Mouse (Mus musculus) intestine, embryonic 15.5 days (tissue): ENCODE data around the gene Ptprf. TPM values are rescaled to one million over a fixed set of nuclear protein-coding genes. Genes with fewer than 3 reads are reported as not detected.

Source experiments
- ATAC-seq: fragments of 200-750 bp; cut with Nextera tagmentation; 2 replicates; pipeline ENCODE4 v1.8.0; 2017; ENCODE audit warnings: moderate TSS enrichment, moderate library complexity
- H3K27ac ChIP-seq: fragments of 300-500 bp; sonication (generic); 2 replicates; pipeline ENCODE4 v1.5.1; 2015; ENCODE audit warnings: mild to moderate bottlenecking, inconsistent platforms
- H3K27me3 ChIP-seq: fragments of 300-500 bp; sonication (generic); replicated peaks from 2 replicates; pipeline ENCODE4 v1.6.1; 2015; ENCODE audit warnings: inconsistent platforms
- H3K36me3 ChIP-seq: fragments of 300-500 bp; sonication (generic); 2 replicates; pipeline ENCODE4 v1.6.1; 2015; ENCODE audit warnings: inconsistent platforms
- H3K4me1 ChIP-seq: fragments of 300-500 bp; sonication (generic); replicated peaks from 2 replicates; pipeline ENCODE4 v1.6.1; 2015; ENCODE audit warnings: inconsistent platforms
- H3K4me2 ChIP-seq: fragments of 300-500 bp; sonication (generic); replicated peaks from 2 replicates; pipeline ENCODE4 v1.6.1; 2015; ENCODE audit warnings: mild to moderate bottlenecking, inconsistent platforms
- H3K4me3 ChIP-seq: fragments of 300-500 bp; sonication (generic); replicated peaks from 2 replicates; pipeline ENCODE4 v1.5.1; 2015; ENCODE audit warnings: inconsistent platforms
- H3K9ac ChIP-seq: fragments of 300-500 bp; sonication (generic); 2 replicates; pipeline ENCODE4 v1.6.1; 2015; ENCODE audit warnings: inconsistent platforms
- H3K9me3 ChIP-seq: fragments of 300-500 bp; sonication (generic); 2 replicates; pipeline ENCODE4 v1.6.1; 2016; ENCODE audit warnings: inconsistent platforms
- WGBS: fragments of 180-500 bp; shearing (Covaris S2); methylation state at CpG from one replicate; pipeline ENCODE4 v1.1.7; 2015; 5-methylcytosine and 5-hydroxymethylcytosine counted together
- polyA plus RNA-seq: library from polyadenylated mRNA; unstranded; fragments of >200 nt; fragmentation: Nextera tagmentation; extraction: Ambion mirVana; gene quantifications from 2 replicates; pipeline ENCODE4 v1.2.1, GENCODE M21; 2015

Ptprf gene
- polyA plus RNA-seq, 1 experiment from 2014 or later, result 57.7 TPM

DNA sequence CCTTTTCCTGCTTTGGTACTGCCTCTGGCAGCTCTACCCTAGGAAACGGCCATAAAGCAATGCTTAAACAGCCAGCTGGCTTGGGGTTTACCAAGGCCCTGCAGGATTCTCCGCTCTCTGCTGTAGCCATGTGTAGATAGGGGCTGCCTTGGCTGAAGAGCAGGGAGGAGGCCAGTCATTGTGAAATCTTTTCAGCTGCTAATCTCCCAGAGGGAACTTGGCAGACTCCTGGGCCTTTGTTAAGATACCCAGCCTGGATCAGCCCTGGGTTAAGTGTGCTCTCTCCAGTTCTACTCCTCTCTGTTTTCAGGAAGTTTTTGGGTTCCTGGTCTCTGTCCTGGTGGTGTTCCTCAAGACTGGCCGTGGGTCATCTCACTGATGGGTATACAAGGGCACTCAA lies 43.9 kb downstream of the Ptprf start:
- 0 out of 2 replicates have a peak, but pooled peaks cover 8% of the 10 kb centered on the region for H3K4me1 ChIP-seq

DNA sequence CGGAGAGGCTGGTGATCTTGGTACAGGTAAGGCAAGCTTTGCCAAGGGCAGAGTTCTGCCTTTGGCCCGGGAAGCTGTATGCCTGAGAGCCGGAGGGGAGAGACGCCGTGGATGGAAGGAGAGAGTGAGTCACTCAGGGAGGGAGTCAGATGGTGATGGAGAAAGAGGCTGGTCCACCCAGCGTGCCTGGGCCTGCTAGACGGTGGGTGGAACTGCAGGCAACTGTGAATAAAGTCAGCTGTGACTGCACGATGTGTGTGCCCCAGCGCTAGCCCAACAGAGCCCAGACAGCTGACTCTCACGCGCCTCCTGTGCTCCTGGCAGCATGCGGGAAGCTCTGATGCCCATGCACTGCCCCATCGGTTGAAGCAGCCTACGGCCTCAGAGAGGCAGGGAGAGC lies 45.4 kb downstream of the Ptprf start:
- H3K4me3 ChIP-seq, result no peak overlapping the region
- 0 out of 2 replicates have a peak, but pooled peaks cover 8% of the 10 kb centered on the region for H3K4me1 ChIP-seq
- H3K27me3 ChIP-seq, result no peaks in the 10 kb centered on the region
- H3K27ac ChIP-seq, result no peak overlapping the region
- 88% methylated on average over 14 of the region's 14 CpGs for WGBS
- H3K9ac ChIP-seq, result no peak overlapping the region
- H3K9me3 ChIP-seq, result no peaks in the 10 kb centered on the region
- H3K4me2 ChIP-seq, result no peak overlapping the region
- no peak for ATAC-seq
- peaks cover 24% of the 10 kb centered on the region for H3K36me3 ChIP-seq

More for the DNA sequence above, 43.9 kb downstream of the Ptprf start:
- no peaks in the 10 kb centered on the region for H3K9me3 ChIP-seq
- no peak overlapping the region for H3K4me2 ChIP-seq
- no peak for ATAC-seq
- no peak overlapping the region for H3K4me3 ChIP-seq
- 83% methylated on average over 3 of the region's 3 CpGs for WGBS
- no peaks in the 10 kb centered on the region for H3K27me3 ChIP-seq
- H3K36me3 ChIP-seq, result peaks cover 28% of the 10 kb centered on the region
- no peak overlapping the region for H3K9ac ChIP-seq
- no peak overlapping the region for H3K27ac ChIP-seq

DNA sequence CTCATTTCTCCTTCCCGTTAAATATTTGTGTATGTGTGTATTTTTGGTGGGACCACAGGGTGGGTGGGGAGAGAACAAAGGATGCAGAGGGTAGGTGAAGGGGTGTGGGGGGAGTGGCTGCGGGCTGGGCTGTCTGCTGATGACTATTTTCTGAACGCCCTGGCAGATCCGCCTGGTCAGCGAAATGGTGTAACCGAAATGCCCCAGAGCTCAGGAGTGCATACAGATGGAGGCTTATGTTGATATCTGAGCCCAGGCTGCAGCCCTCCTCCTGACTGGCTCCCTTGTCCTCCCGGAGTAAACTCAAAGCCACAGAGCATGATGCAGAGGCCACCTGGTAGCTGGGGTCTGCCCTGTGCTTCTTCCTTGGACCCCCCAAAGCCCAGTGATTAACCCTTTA lies 47.4 kb downstream of the Ptprf start:
- Histone ChIP-seq H3K36me3 (peaks cover 19% of the 10 kb centered on the region), H3K9ac (no peak overlapping the region), H3K4me2 (no peak overlapping the region), H3K9me3 (no peaks in the 10 kb centered on the region), H3K4me1 (peaks cover 9% of the 10 kb centered on the region; the same call in 1 of the 2 replicates), H3K27ac (no peak overlapping the region), H3K27me3 (no peaks in the 10 kb centered on the region), H3K4me3 (no peak overlapping the region)
- WGBS, result 65% methylated on average over 7 of the region's 7 CpGs
- no peak for ATAC-seq

DNA sequence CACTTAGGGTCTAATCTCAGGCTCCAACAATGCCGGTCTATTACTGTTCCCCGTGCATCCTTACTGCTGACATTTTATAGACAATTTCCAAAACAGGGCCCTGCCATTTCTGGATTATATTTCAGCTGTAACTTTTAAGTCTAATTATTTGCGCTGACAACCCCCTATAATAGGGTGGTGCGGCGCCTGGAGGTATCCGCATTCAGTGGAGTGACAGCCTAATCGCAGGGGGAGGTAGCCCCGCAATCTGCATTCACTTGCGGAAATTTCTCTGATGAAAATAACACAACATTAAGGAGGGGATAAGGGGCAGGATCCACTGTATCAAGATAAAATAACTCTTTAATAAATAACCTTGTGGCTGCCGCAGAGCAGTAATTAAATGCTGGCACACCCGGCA lies 47.9 kb downstream of the Ptprf start:
- ATAC-seq, result no peak
- Histone ChIP-seq H3K9ac (no peak overlapping the region), H3K27me3 (no peaks in the 10 kb centered on the region), H3K9me3 (no peaks in the 10 kb centered on the region), H3K36me3 (peaks cover 17% of the 10 kb centered on the region), H3K4me3 (no peak overlapping the region), H3K4me2 (no peak overlapping the region), H3K27ac (no peak overlapping the region), H3K4me1 (peaks cover 14% of the 10 kb centered on the region; the same call in 1 of the 2 replicates)
- 88% methylated on average over 11 of the region's 11 CpGs for WGBS

DNA sequence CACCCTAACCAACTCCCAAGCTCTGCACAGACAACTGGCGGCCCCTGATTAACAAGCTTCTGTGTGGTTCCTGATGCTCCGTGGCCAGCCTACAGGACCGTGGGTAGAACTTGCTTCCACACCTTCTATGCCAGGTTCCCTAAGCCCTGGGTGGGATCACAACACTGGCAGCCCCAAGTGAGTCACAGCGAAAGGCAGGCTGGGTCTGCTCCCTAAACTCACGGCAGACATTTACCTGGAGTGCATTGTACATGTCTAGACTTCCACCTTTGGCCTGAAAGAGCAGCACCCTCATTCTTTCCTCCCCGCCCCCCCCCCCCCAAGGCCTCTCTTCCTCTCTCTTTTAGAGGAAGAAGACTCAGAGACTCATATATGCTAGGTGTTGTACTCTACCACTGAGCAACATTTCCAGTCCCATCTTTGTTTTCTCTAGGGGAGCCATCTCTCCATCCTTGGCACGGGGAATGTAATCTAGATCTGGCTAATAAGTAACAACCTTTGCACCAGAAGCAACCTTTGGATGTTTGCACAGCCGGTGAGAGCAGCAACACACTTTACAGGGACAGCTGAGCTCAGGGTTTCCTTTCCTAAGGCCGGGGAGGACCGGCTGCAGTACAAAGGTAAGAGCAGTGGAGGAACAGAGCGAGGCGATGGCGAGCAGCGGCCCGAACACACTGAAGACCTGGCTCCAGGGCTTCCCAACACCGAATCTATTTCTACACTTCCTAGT lies 51.1 kb downstream of the Ptprf start:
- Histone ChIP-seq H3K4me3 (no peak overlapping the region), H3K27ac (peak overlapping the region; percentile 74), H3K9me3 (no peaks in the 10 kb centered on the region), H3K27me3 (no peaks in the 10 kb centered on the region), H3K4me2 (peak overlapping the region; percentile 35; the same call in 1 of the 2 replicates), H3K4me1 (peaks cover 23% of the 10 kb centered on the region; the same call in 1 of the 2 replicates), H3K9ac (no peak overlapping the region), H3K36me3 (peaks cover 31% of the 10 kb centered on the region)
- ATAC-seq, result peak; percentile 94
- WGBS, result 62% methylated on average over 16 of the region's 16 CpGs

DNA sequence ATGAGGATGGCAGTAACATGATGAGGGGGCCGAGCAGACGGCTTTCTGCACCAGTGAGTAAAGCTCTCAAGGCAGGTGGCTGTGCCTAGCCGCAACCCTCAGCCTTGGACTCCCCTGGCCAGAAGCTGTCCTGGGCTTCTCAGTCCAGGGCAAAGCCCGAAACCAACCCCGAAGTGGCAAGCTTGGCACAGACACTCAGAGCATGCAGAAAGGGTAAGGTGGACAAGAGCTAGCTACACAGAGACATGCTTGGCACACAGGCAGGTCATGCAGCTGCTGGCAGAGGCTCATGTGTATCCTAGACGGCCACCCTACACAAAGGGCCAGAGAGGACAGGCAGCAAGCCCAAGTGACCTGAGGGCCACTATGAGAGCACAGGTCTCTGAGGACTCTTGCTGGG lies 52.5 kb downstream of the Ptprf start:
- Histone ChIP-seq H3K4me2 (no peak overlapping the region), H3K4me1 (peaks cover 21% of the 10 kb centered on the region), H3K9me3 (no peaks in the 10 kb centered on the region), H3K36me3 (peaks cover 32% of the 10 kb centered on the region), H3K27me3 (no peaks in the 10 kb centered on the region), H3K4me3 (no peak overlapping the region), H3K27ac (no peak overlapping the region), H3K9ac (no peak overlapping the region)
- 93% methylated on average over 6 of the region's 6 CpGs for WGBS
- ATAC-seq, result no peak

DNA sequence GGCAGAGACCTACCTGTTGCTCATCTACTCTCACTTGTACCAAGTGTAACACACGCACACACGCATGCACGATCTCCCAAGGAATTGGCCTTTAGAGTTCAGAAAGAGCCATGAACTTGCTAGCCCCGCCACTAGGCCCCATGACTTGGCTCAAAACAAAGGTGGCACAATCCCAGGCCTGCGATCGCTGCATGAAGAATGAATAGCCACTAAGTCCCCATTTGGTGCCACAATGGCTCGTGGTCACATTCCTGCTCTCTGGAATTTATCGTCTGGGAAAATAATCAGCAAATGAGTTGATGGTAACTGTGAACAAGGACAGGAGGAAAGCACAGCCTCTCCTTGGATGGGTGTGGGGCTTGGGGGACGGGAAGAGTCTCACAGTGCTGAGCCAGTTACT lies 54.3 kb downstream of the Ptprf start:
- no peaks in the 10 kb centered on the region for H3K9me3 ChIP-seq
- ATAC-seq, result no peak
- H3K27ac ChIP-seq, result no peak overlapping the region
- no peak overlapping the region for H3K4me2 ChIP-seq
- H3K27me3 ChIP-seq, result no peaks in the 10 kb centered on the region
- peaks cover 30% of the 10 kb centered on the region for H3K36me3 ChIP-seq
- H3K4me3 ChIP-seq, result no peak overlapping the region
- peaks cover 20% of the 10 kb centered on the region for H3K4me1 ChIP-seq
- no peak overlapping the region for H3K9ac ChIP-seq
- WGBS, result 93% methylated on average over 9 of the region's 9 CpGs

DNA sequence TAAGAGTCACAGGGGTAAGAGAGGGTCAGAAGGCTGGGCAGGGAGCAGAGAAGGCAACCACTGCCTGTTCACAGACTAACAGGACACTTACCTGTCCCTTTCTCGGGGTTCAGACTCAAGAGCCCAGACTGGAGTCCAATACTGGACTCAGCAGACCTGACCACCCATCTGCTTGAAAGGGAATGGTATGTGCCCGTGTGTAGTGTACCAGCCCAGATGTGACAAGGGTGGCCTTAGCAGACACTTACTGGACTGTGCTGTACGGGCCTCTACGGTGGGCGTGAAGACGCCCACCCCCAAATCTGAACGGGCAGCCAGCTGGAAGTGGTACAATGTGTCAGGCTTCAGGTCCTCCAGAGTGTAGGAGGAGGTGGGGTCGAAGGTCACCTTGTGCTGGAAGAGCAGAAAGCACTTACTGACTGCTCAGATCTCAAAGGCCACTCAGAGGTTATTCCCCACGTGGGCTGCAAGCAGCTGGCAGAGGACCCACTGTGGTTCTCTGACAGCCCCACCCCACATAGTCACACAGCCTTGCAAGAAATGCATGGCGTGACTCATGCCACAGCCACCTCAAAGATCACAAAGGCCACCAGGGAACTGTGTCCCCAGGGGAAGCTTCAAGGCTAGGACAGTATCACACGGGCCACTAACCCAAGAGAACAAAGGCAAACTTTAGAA lies 56.4 kb downstream of the Ptprf start:
- Histone ChIP-seq H3K4me2 (no peak overlapping the region), H3K27ac (peak overlapping the region; percentile 10; the same call in 1 of the 2 replicates)
- WGBS, result 67% methylated on average over 11 of the region's 11 CpGs

DNA sequence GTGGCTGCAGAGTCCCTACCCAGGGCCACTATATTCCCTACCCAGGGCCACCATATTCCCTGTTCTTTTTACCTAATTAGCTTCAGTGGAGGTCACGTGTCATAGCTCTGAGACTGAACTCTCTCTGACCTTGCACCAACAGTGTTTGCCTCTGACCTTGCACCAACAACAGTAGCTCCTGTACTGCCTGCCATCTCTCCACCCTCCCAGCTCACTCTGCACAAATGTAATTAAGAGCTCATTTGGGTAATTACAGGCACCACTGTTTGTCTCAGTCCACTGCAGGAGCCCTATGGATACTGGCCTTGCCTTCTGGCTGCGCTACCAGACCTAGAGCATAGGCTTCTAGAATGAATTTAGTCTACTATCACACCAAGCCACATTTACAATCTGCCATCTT lies 57.3 kb downstream of the Ptprf start:
- Histone ChIP-seq H3K4me2 (no peak overlapping the region), H3K36me3 (peaks cover 43% of the 10 kb centered on the region), H3K9ac (no peak overlapping the region), H3K27me3 (no peaks in the 10 kb centered on the region), H3K27ac (no peak overlapping the region), H3K9me3 (no peaks in the 10 kb centered on the region), H3K4me1 (peaks cover 20% of the 10 kb centered on the region), H3K4me3 (no peak overlapping the region)
- ATAC-seq, result no peak; the same call in 1 of the 2 replicates
- 80% methylated on average over 2 of the region's 2 CpGs for WGBS

More for the DNA sequence above, 56.4 kb downstream of the Ptprf start:
- H3K27me3 ChIP-seq, result no peaks in the 10 kb centered on the region
- peak; percentile 41 for ATAC-seq
- H3K4me1 ChIP-seq, result peaks cover 20% of the 10 kb centered on the region
- H3K9me3 ChIP-seq, result no peaks in the 10 kb centered on the region
- no peak overlapping the region for H3K4me3 ChIP-seq
- H3K36me3 ChIP-seq, result peaks cover 41% of the 10 kb centered on the region
- no peak overlapping the region for H3K9ac ChIP-seq

DNA sequence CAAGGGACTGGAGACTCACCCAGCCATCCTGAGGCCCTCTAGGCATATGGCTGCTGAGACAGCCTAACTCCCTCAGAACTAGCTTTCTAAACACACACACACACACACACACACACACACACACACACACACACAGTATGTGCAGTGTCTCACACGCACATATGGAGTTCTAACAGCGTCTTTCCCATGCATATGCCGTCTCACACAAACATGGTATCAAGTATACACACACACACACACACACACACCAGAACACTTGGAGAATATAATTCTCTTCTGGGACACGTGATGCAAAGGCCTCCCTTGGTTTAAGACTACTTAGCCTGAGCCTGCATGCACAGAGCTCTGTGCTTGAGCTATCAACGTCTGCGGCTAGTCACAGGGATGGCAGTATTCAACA lies 59.3 kb downstream of the Ptprf start:
- 85% methylated on average over 6 of the region's 6 CpGs for WGBS
- no peak for ATAC-seq
- Histone ChIP-seq H3K4me3 (no peak overlapping the region), H3K9me3 (no peaks in the 10 kb centered on the region), H3K4me1 (peaks cover 8% of the 10 kb centered on the region), H3K9ac (no peak overlapping the region), H3K27ac (no peak overlapping the region), H3K4me2 (no peak overlapping the region), H3K36me3 (peaks cover 49% of the 10 kb centered on the region), H3K27me3 (no peaks in the 10 kb centered on the region)

DNA sequence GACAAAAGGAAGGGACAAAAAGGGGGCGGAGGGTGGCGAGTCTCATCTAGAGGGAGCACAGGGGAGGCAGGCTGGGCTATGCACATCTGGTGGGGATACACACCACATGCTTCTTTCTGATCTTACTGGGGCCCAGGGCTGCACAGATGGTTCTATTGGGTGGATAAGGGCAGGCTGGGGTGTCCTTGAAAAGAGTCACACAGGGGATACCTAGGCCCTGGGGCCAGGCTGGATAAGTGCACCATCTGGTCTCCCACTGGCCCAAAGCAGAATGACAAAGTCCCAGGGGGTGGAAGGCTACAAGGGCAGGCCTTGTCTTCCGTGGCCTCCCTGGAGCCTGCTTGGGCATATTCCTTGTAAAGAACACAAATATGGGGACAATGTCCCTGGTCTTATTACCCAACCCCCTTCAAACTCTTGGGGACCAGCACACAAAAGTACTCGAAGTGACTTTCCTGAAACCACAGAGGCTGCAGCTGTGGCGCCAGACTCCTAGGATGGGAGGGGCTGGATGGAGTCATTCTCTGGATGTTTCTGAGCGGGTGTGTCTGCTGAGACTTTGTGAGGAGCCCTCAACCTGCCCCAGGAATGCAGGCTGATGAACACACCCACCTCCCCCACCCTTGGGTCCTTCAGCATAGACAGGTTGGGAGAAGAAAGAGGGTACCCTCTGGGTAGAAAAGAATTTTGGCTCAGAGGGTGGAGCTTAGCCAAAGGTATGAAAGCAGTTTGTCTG lies 62.0 kb downstream of the Ptprf start:
- peaks cover 52% of the 10 kb centered on the region for H3K36me3 ChIP-seq
- H3K4me2 ChIP-seq, result no peak overlapping the region
- no peaks in the 10 kb centered on the region for H3K27me3 ChIP-seq
- peak; percentile 29; the same call in 1 of the 2 replicates for ATAC-seq
- no peaks in the 10 kb centered on the region; the same call in 1 of the 2 replicates for H3K4me1 ChIP-seq
- 65% methylated on average over 6 of the region's 6 CpGs for WGBS
- H3K27ac ChIP-seq, result no peak overlapping the region
- no peak overlapping the region for H3K4me3 ChIP-seq
- H3K9ac ChIP-seq, result no peak overlapping the region
- H3K9me3 ChIP-seq, result no peaks in the 10 kb centered on the region

DNA sequence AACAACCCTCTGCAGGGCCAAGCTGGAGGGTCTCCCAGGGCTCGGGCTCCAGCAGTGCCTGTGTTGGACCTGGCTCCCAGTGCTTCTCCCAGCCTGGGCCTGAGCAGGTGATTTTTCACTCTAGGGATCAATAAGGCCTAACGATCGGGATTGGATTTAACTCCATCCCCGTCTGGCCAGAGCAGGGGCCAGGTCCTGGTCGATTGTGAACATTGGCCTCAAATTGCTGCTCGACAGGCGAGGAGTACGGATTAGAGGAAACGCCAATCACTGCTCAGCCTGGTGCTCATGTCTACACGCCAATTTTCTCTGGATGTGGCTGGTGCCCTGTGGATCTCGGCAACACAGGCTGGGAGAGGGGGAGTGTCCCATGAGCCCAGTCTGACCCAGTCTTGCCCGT lies 63.8 kb downstream of the Ptprf start:
- Histone ChIP-seq H3K27ac (no peak overlapping the region), H3K4me2 (no peak overlapping the region), H3K27me3 (no peaks in the 10 kb centered on the region), H3K4me1 (no peaks in the 10 kb centered on the region), H3K36me3 (peaks cover 67% of the 10 kb centered on the region), H3K9ac (no peak overlapping the region), H3K4me3 (no peak overlapping the region), H3K9me3 (no peaks in the 10 kb centered on the region)
- WGBS, result 86% methylated on average over 12 of the region's 12 CpGs
- no peak for ATAC-seq
